Mouse (Mus musculus) heart, embryonic 10.5 days (tissue): Measurements from ENCODE around the gene Pigg. TPM values are rescaled to one million over a fixed set of nuclear protein-coding genes. Genes with fewer than 3 reads are reported as not detected.

Experiments used
- DNase-seq: peaks from one replicate; pipeline ENCODE4 v3.0.0-alpha.2; 2017; ENCODE audit warnings: low spot score
- H3K27ac ChIP-seq: fragments of 300-500 bp; sonication (generic); 2 replicates; pipeline ENCODE4 v1.5.1; 2016; ENCODE audit warnings: mild to moderate bottlenecking
- H3K27me3 ChIP-seq: fragments of 300-500 bp; sonication (generic); 2 replicates; pipeline ENCODE4 v1.6.1; 2016; ENCODE audit warnings: mild to moderate bottlenecking; ENCODE audit not compliant: poor library complexity, insufficient read depth, severe bottlenecking
- H3K36me3 ChIP-seq: fragments of 300-500 bp; sonication (generic); 2 replicates; pipeline ENCODE4 v1.6.1; 2016; ENCODE audit warnings: mild to moderate bottlenecking, moderate library complexity
- H3K4me1 ChIP-seq: fragments of 300-500 bp; sonication (generic); 2 replicates; pipeline ENCODE4 v1.6.1; 2016; ENCODE audit warnings: mild to moderate bottlenecking
- H3K4me3 ChIP-seq: fragments of 300-500 bp; sonication (generic); 2 replicates; pipeline ENCODE4 v1.5.1; 2016; ENCODE audit warnings: mild to moderate bottlenecking, moderate library complexity
- H3K9me3 ChIP-seq: fragments of 300-500 bp; sonication (generic); 2 replicates; pipeline ENCODE4 v1.6.1; 2016; ENCODE audit warnings: mild to moderate bottlenecking, moderate library complexity
- WGBS: fragments of 180-500 bp; shearing (Covaris S2); methylation state at CpG from one replicate; pipeline ENCODE4 v1.1.7; 2016; 5-methylcytosine and 5-hydroxymethylcytosine counted together
- polyA plus RNA-seq: library from polyadenylated mRNA; unstranded; fragments of >200 nt; fragmentation: Nextera tagmentation; extraction: Ambion mirVana; gene quantifications from 2 replicates; pipeline ENCODE4 v1.2.1, GENCODE M21; 2016

Pigg gene
- polyA plus RNA-seq, 1 experiment from 2014 or later: 6.9 TPM

GRCm38 (mm10) chr5:108366328-108366983, 54.0 kb downstream of the Pigg start:
- DNase-seq: no peak
- Histone ChIP-seq H3K9me3 (no peaks in the 10 kb centered on the region), H3K4me3 (peak overlapping the region; percentile 71), H3K36me3 (no peaks in the 10 kb centered on the region), H3K27ac (0 out of 2 replicates have a peak overlapping the region, but pooled peaks have one; percentile 22), H3K27me3 (peaks cover 89% of the 10 kb centered on the region), H3K4me1 (peaks cover 30% of the 10 kb centered on the region)
- WGBS: 2% methylated on average over 60 of the region's 60 CpGs

GRCm38 (mm10) chr5:108366984-108367841, 54.8 kb downstream of the Pigg start:
- Histone ChIP-seq H3K27ac (0 out of 2 replicates have a peak overlapping the region, but pooled peaks have one; percentile 22), H3K9me3 (no peaks in the 10 kb centered on the region), H3K4me1 (peaks cover 30% of the 10 kb centered on the region), H3K36me3 (no peaks in the 10 kb centered on the region), H3K4me3 (peak overlapping the region; percentile 71), H3K27me3 (peaks cover 97% of the 10 kb centered on the region)
- 1% methylated on average over 90 of the region's 100 CpGs for WGBS
- no peak for DNase-seq

- no peaks in the 10 kb centered on the region for H3K36me3 ChIP-seq
- peaks cover 100% of the 10 kb centered on the region for H3K27me3 ChIP-seq
- H3K27ac ChIP-seq: 0 out of 2 replicates have a peak within 1 kb of the TSS, but pooled peaks have one; percentile 22
- H3K4me3 ChIP-seq: peak within 1 kb of the TSS; percentile 71
- H3K9me3 ChIP-seq: no peaks in the 10 kb centered on the region
- H3K4me1 ChIP-seq: peaks cover 30% of the 10 kb centered on the region
- WGBS: 3% methylated on average over 32 of the region's 36 CpGs
- DNase-seq: no peak
Observed at GRCm38 (mm10) chr5:108367871-108368332, 55.5 kb downstream of the Pigg start, which contains the start of gene Gm42517. Gene Gm42517 (minus strand): TSS chr5:108367922.

- Histone ChIP-seq H3K27me3 (peaks cover 100% of the 10 kb centered on the region), H3K4me3 (peak overlapping the region; percentile 71), H3K9me3 (no peaks in the 10 kb centered on the region), H3K27ac (no peak overlapping the region), H3K4me1 (peaks cover 30% of the 10 kb centered on the region), H3K36me3 (no peaks in the 10 kb centered on the region)
- no peak for DNase-seq
- WGBS: 6% methylated on average over 6 of the region's 6 CpGs
Observed at GRCm38 (mm10) chr5:108368446-108368845, 56.0 kb downstream of the Pigg start.

- 1% methylated on average over 49 of the region's 49 CpGs for WGBS
- no peak overlapping the region for H3K27ac ChIP-seq
- DNase-seq: no peak
Observed at GRCm38 (mm10) chr5:108368851-108369621, 56.6 kb downstream of the Pigg start.

DNA sequence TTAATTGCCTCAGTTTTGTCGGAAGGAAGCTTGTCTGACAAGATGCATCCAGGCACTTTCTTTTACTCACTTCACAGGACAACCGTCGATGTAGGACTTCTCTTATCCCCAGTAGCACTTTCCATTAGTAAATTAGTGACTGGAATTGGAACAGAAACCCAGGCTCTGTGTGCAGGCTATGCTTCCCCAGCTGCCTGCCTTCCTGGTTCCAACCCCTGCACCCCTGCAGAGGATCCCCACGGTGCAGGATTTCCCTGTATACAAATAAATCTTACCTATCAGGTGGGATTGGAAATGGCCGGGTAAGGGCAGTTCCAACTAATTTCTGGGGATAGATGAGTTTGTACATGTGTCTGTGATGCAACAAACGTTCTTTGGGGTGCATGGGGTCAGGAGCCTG, 57.6 kb downstream of the Pigg start:
- H3K9me3 ChIP-seq: no peaks in the 10 kb centered on the region
- H3K4me1 ChIP-seq: peaks cover 30% of the 10 kb centered on the region
- 3% methylated on average over 6 of the region's 6 CpGs for WGBS
- H3K36me3 ChIP-seq: no peaks in the 10 kb centered on the region
- no peak overlapping the region for H3K27ac ChIP-seq
- no peak for DNase-seq
- peaks cover 91% of the 10 kb centered on the region for H3K27me3 ChIP-seq
- H3K4me3 ChIP-seq: no peak overlapping the region

More at GRCm38 (mm10) chr5:108368851-108369621, 56.6 kb downstream of the Pigg start:
- H3K27me3 ChIP-seq: peaks cover 100% of the 10 kb centered on the region
- H3K36me3 ChIP-seq: no peaks in the 10 kb centered on the region
- no peaks in the 10 kb centered on the region for H3K9me3 ChIP-seq
- peak overlapping the region; percentile 71 for H3K4me3 ChIP-seq
- H3K4me1 ChIP-seq: peaks cover 30% of the 10 kb centered on the region

- peaks cover 56% of the 10 kb centered on the region for H3K27me3 ChIP-seq
Observed at GRCm38 (mm10) chr5:108374079-108374478, 61.7 kb downstream of the Pigg start.

DNA sequence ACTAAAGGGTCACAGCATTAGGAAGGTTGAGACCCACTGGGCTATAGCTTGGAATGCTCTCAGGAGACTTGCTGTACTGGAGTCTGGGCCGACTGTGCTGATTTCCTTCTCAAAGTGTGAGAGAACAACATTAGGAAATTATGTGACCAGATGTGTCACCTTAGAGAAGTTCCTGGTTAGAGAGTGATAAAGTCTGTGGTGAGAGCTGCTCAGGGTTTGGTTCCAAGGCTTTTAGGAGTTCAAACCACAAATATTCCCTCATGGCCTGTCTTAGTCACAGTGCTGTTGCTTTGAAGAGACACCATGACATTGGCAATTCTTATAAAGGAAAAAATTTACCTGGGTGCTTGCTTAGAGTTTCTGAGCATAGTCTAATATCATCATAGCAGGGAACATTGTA, 63.6 kb downstream of the Pigg start:
- Histone ChIP-seq H3K4me1 (no peaks in the 10 kb centered on the region), H3K4me3 (no peak overlapping the region), H3K9me3 (no peaks in the 10 kb centered on the region), H3K36me3 (no peaks in the 10 kb centered on the region), H3K27me3 (peaks cover 36% of the 10 kb centered on the region), H3K27ac (no peak overlapping the region)
- no peak for DNase-seq
- 53% methylated on average over 1 of the region's 1 CpGs for WGBS

More at GRCm38 (mm10) chr5:108374079-108374478, 61.7 kb downstream of the Pigg start:
- H3K36me3 ChIP-seq: no peaks in the 10 kb centered on the region
- WGBS: 70% methylated on average over 5 of the region's 5 CpGs
- no peak overlapping the region for H3K4me3 ChIP-seq
- no peaks in the 10 kb centered on the region for H3K9me3 ChIP-seq
- no peak overlapping the region for H3K27ac ChIP-seq
- H3K4me1 ChIP-seq: peaks cover 5% of the 10 kb centered on the region; the same call in 1 of the 2 replicates
- no peak for DNase-seq

DNA sequence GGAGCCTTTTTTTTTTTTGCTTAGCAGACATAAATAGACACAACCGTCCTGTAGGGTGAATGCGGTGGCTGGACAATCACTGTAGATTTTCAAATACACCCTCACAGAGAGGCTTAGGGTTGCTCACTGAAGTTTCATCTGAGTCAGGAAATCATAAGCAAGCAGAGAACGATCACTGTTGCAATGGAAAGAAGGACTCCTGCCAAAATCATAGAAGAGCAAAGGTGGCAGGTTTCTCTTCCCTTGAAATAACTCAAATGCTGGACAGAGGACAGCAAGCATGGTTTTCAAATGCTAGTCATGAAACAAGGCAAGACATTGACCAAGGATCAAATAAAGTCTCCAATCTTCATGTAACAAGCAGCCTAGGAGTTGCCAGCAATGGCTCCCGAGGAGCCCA, 65.9 kb downstream of the Pigg start:
- DNase-seq: no peak
- H3K27me3 ChIP-seq: peaks cover 13% of the 10 kb centered on the region; the same call in 1 of the 2 replicates
- no peak overlapping the region for H3K27ac ChIP-seq
- H3K36me3 ChIP-seq: no peaks in the 10 kb centered on the region
- 74% methylated on average over 4 of the region's 4 CpGs for WGBS
- H3K9me3 ChIP-seq: no peaks in the 10 kb centered on the region
- H3K4me3 ChIP-seq: no peak overlapping the region
- no peaks in the 10 kb centered on the region for H3K4me1 ChIP-seq

DNA sequence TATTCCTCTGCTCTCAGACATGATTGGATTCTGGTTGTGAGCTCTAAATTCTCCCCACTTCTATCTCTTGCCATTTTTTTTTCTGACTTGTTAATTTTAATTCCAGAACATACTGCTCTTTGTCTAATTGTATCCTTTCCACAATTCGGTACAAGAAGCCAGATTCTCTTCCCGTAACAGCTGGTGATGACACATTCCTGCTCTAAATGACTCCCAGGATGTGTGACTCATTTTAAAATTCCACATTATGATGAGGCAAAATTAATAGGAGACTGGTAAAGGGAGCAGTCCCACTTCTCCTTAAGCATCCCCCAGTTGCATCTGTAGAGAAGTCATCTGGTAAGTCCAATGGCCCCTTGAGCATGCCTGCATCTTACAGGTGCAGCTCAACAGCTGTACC, 73.2 kb downstream of the Pigg start:
- DNase-seq: no peak
- H3K4me1 ChIP-seq: no peaks in the 10 kb centered on the region
- peaks cover 12% of the 10 kb centered on the region for H3K27me3 ChIP-seq
- H3K9me3 ChIP-seq: no peaks in the 10 kb centered on the region
- no peak overlapping the region for H3K4me3 ChIP-seq
- H3K27ac ChIP-seq: no peak overlapping the region
- H3K36me3 ChIP-seq: no peaks in the 10 kb centered on the region
- 88% methylated on average over 2 of the region's 2 CpGs for WGBS

DNA sequence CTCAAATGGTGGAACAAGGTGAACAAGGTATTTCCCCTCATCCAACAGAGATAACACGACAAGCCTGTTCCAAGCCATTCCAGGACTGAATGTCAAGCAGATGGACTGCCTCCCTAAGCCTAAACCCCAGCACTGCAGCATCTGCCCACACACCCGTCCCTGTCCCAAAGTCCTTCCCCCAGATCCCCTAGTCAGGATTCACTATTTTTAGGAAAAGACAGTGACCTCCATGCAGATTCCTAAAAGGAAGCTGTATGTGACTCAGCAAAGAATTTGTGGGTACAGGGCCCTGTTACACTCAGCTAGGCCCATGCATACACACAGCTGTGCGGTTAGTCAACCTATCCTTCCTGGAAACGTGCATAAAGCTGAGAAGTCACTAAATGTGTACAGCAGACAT, 74.0 kb downstream of the Pigg start:
- Histone ChIP-seq H3K4me3 (no peak overlapping the region), H3K4me1 (no peaks in the 10 kb centered on the region), H3K27me3 (peaks cover 12% of the 10 kb centered on the region), H3K9me3 (no peaks in the 10 kb centered on the region), H3K27ac (no peak overlapping the region), H3K36me3 (no peaks in the 10 kb centered on the region)
- WGBS: 69% methylated on average over 4 of the region's 4 CpGs
- DNase-seq: no peak

DNA sequence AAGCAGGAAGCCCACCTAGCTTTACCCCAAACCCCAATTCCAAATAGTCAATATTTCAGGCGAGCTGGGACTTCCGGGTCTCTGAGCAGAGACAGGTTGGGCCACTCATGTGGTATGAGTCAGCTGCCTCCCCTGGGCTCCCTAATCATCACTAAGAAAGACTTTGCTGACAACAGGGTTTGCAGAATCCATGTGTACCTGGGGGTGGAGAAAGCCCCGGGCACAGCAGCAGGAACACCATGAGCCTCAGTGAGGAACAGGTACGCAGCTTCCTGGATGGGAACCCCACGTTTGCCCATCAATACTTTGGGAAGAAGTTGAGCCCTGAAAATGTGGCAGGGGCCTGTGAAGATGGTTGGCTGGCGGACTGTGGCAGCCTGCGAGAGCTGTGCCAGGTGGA, 75.8 kb downstream of the Pigg start, which contains the start of gene Pde6b:
Gene Pde6b, plus strand, starts transcription at position 191 of the 400 bp plus-strand sequence.
- Histone ChIP-seq H3K36me3 (no peaks in the 10 kb centered on the region), H3K27me3 (peaks cover 12% of the 10 kb centered on the region), H3K4me3 (no peak within 1 kb of the TSS), H3K9me3 (no peaks in the 10 kb centered on the region), H3K4me1 (no peaks in the 10 kb centered on the region), H3K27ac (no peak within 1 kb of the TSS)
- 64% methylated on average over 7 of the region's 7 CpGs for WGBS
- no peak for DNase-seq
